Comparison of ENCODE assay signal across 11 mouse cellular contexts in genomic region chr9:29673911-29674310, GRCm38 (mm10).
DNase-seq lines count a peak whose midpoint lies in the region; ATAC-seq and TF ChIP-seq lines count a peak whose summit lies in the region.
"Had no signal": no experiment of that assay in that cellular context is flagged by ENCODE, and none has a peak within 500 bp of the region (broad histone marks: within the 10 kb centered on the region; RNA-seq: fewer than 3 reads in every experiment).

No protein-coding gene starts in this region.

- H3K4me3 ChIP-seq in lung, embryonic 14.5 days (ENCODE audit: low read depth, low read length): no peak overlapping the region
- H3K4me3 ChIP-seq: myocyte had no signal

- peak; percentile 33 for TF ChIP-seq CTCF in lung, embryonic 14.5 days (IDR thresholded peaks at IDR 0.05; ENCODE audit: low read depth)

- WGBS in lung, embryonic 14.5 days: 38% methylated on average over 8 of the region's 8 CpGs

- no peak overlapping the region for H3K27ac ChIP-seq in lung, embryonic 14.5 days (ENCODE audit: low read depth)

- H3K36me3 ChIP-seq in lung, embryonic 14.5 days (ENCODE audit: insufficient read depth): no peaks in the 10 kb centered on the region

- no peaks in the 10 kb centered on the region for H3K9me3 ChIP-seq in lung, embryonic 14.5 days (ENCODE audit: low read depth, low read length)

- H3K4me2 ChIP-seq in lung, embryonic 14.5 days: no peak overlapping the region

- H3K27me3 ChIP-seq in lung, embryonic 14.5 days (ENCODE audit: insufficient read depth, low read length): no peaks in the 10 kb centered on the region; the same call in 1 of the 2 replicates

- peak; percentile 49 to 63 for DNase-seq in cerebellum, postnatal 14 days
- no peak for DNase-seq in cerebellum, adult 18-20 months
- DNase-seq in kidney, adult 8-10 months: peak; percentile 7 to 17
- DNase-seq in kidney, adult 11 months: no peak
- peak; percentile 80 for DNase-seq in adrenal gland, adult 2 months
- peak; percentile 54 for DNase-seq in lung, embryonic 14.5 days
- no peak for DNase-seq in thymus, postnatal 10 days (ENCODE audit: low spot score in 2 of 2)
- no peak for DNase-seq in frontal cortex, postnatal 25 days (ENCODE audit: low spot score in 2 of 2)
- DNase-seq: liver; thymus, adult 2 months had no signal

- no peaks in the 10 kb centered on the region for H3K4me1 ChIP-seq in lung, embryonic 14.5 days (ENCODE audit: insufficient read depth)

- no peak overlapping the region for H3K9ac ChIP-seq in lung, embryonic 14.5 days

- ATAC-seq in lung, embryonic 14.5 days (ENCODE audit: insufficient read depth): no peak

Comparison
In these comparisons a context has a peak if more than half of its experiments do, and no peak if none do; other contexts are left out.
1. DNase-seq: peak in cerebellum, postnatal 14 days (2 of 2), kidney, adult 8-10 months (2 of 2), adrenal gland, adult 2 months (single experiment) and lung, embryonic 14.5 days (single experiment); none in cerebellum, adult 18-20 months (0 of 2), kidney, adult 11 months (single experiment), thymus, postnatal 10 days (0 of 2) and frontal cortex, postnatal 25 days (0 of 2).